Mouse (Mus musculus) spleen, postnatal 14 days (tissue): ENCODE results near the gene Inha.
A peak's percentile ranks its signal among the peaks of the same experiment; 100 is the strongest.

Source experiments
- DNase-seq, 2 experiments: peaks; one replicate each; pipeline ENCODE4 v3.0.0; 2021 to 2022; ENCODE audit warnings: low spot score in 2 of 2

Inha gene

DNA sequence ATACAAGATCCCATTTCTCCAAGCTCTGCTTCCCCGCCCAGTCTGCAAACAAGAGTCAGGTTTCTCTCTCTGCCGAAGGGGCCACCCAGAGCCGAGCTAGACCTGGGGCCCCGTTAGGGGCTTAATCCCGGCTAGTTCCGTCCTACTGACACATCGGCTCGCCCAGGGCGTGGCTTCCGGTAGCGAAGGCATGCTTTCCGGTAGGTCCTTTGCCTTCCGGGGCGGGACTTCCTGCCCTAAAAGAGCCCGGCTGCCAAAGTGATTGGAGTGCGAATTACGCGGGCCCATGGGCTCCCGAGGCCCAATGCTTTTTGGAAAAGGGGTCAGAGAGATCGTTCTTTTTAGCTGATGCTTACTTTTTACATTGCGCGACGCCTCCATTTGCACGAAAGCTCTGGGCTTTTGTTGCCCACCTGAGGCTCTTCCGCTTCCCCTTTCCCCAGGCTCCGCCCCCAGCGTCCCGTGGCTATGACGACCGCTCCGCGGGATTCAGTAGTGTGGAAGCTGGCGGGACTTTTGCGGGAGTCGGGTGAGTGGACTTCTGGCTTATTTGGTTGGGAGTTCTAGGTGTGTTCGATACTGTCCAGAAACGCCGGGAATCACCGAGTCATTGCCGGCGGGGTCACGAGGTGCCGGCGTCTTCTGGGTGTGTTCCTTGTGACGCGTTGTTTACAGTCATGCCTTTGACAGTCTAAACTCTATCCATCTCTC lies 14.6 kb downstream of the Inha start, which contains the start of gene Stk11ip:
Gene Stk11ip, plus strand, starts transcription at position 209 of the 711 bp plus-strand sequence.
- DNase-seq, result peak; percentile 73 to 84

DNA sequence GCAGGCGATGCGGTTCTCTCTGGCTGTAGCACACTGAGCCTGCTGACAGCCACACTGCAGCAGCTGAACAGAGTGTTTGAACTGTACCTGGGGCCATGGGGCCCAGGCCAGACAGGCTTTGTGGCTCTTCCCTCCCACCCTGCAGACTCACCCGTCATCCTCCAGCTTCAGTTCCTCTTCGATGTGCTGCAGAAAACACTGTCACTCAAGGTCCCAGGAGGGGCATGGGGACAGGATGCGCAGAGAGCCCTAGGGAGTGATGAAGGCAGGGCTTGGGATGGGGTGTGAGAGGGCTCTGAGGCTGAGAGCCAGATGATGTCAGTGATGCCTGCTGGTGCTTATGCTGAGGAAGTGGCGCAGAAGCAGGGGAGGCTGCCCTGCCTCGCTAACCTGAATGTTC lies 17.8 kb downstream of the Inha start:
- DNase-seq, result peak in 1 of 2 experiments; percentile 42

DNA sequence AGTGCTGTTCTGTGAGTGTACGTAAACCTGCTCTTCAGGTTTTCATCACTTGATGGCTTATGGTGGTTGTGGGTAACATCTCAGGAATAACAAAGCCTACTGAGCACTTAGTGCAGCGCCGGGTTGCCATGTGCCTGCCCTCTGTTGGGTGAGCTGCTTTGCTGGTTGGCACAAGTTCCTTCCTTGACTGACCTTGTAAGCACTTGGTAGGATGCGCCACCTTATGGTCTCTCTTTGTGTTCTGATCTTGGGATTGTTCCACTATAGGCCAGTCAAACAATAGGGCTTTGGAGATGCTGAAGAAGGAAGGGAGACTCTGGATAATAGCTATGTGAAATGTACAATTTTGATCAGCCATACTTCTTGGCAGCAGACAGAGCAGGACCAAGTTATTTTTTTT lies 23.7 kb downstream of the Inha start:
- DNase-seq, result no peak

DNA sequence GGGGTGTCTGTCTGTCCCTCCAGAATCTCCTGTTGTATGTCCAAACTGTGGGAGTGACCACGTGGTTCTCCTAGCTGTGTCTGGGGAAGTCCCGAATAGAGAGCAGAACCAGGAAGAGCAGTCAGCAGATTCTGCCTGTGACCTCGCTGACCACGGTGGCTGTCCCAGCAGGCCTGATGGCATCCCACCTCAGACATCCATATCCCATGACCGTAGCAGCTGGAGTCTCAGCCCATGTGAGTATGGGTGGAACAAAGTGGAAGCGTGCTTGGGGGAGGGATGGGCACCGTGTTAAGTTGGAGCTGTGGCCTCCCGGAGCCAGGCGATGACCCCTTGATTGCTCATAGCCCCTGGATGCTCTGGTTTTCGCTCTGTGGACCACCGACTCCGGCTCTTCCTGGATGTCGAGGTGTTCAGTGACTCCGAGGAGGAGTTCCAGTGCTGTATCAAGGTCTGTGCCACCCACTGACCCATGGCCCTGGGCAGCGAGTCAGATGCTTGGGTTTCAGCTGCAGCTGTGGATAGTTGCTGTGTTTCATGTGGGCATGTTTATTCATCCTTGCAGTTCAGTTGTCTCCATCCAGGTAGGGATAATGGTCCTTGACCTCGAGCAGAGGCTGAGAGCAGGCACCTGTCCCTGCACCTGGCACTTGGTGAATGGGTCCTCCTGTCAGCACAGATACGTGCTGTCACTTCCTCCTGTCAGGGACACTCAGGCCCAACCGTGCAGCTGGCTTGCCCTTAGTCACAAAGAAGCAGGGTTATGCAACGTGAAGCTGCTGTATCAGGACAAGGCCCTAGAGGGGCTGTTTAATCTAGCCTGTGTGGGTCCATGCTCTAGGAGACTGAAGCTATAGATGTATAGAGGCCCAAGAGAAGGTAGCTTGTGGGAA lies 25.6 kb downstream of the Inha start:
- no peak for DNase-seq

DNA sequence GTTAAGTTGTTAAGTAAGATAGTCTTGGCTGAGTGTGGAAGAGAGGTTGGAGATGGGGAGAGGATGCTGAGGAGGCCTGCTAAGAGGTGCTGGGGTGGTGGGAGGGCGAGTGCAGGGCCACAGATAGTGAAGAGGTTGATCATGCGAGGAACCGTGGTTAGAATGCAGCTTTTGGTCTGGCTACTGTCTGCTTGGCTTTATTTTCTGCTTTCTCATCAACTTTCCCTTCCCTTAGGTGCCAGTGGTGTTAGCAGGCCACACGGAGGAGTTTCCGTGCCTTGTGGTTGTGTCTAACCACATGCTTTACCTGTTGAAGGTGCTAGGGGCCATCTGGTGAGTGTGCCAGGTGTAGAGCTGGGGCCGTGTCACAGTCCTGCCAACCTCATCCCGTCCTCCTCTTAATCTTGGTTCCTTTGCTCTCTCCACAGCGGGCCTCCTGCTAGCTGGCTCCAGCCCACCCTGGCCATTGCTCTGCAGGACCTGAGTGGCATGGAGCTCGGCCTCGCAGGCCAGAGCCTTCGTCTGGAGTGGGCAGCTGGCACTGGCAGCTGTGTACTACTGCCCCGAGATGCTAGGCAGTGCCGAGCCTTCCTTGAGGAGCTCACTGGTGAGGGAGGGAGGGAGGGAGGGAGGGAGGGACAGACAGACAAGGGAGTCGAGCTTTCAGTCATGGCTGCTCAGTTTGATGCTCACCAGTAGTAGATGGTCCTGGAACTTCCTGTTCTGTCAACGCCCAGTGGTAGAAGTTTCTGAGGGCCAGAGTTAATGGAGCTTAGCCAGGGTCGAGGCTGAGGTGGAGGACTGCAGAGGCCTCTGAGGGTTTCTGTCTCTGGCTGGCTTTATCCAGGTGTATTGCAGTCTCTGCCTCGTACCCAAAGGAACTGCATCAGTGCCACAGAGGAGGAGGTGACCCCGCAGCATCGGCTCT lies 26.7 kb downstream of the Inha start:
- no peak for DNase-seq

DNA sequence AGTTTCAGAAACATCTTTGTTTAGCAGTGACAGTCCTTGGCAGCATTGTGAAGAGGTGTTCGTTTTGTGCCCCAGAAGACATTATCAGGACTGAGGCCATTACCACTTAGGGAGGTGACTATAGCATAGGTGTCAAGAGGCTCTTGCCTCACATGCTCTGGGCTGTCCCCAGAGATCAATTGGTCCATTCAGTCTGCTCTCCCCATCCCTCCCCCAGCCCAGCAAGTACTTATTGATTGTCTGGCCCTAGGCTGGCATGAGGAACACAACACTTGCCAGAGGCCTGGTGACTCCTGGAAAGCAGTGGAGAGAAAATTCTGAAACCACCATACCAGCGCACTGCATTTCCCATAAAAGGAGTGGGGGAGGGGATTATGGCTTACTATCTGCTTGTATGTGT lies 30.7 kb downstream of the Inha start:
- DNase-seq, result no peak

DNA sequence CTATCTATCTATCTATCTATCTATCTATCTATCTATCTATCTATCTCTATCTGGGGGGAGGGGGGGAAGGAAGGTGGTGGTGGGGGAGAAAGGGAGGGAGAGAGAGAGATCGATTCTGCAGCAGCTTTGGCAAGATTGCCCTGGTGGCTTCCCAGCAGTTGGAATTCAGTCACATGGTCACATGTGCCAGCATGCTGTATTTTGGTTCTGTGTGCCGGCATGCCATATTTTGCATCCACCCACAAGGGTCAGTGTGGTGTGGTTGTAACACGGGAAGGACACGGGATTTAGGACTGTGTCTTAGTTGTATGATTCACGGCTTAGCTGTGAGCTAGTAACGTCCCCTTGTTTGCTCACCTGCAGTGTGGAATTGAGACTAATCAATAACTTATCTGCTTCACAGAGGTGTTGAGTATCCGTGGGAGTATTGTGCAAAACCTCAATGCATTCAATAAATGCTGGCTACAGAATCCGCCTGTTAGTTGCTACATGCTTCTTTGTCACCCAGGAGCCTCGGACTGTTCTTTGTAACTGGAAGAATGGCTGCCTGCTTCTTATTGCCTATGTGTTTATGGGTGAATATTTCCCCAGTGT lies 31.8 kb downstream of the Inha start:
- DNase-seq, result no peak

DNA sequence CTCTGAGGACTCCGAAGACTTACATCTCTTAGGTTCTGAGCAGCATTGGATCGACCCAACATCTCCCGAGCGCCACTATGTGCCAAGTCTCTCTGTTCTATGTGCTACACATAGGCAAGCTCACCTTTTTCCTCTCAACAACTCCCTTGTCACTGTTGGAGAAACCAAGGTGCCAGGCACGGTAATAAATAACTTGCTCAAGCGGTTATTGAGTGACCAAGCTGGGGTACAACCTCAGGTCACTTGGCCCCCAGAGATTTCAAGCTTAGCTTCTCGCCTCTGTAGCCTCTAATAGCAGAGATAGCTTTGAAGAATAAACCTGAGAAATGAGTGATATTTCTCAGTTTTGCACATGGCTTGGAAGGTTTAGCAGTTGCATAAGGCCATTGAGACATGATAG lies 34.6 kb downstream of the Inha start:
- DNase-seq, result no peak

DNA sequence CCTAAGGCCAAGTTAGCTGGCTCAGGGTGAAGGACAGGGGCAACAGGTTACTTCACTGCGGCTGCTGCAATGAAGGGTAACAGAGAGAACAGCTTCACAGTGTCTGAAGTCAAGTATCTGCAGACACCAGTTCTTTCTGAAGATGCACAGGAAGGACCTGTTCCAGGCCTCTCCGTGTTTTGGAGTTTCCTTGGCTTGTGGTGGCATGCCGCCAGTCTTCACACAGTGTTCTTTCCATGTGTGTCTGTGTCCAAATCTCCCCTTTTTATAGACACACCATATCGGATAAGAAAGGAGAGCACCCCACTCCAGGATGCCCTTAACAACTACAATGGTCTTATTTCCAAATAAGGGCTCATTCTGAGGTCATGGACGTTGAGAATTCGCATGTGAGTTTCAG lies 37.5 kb downstream of the Inha start:
- no peak for DNase-seq

DNA sequence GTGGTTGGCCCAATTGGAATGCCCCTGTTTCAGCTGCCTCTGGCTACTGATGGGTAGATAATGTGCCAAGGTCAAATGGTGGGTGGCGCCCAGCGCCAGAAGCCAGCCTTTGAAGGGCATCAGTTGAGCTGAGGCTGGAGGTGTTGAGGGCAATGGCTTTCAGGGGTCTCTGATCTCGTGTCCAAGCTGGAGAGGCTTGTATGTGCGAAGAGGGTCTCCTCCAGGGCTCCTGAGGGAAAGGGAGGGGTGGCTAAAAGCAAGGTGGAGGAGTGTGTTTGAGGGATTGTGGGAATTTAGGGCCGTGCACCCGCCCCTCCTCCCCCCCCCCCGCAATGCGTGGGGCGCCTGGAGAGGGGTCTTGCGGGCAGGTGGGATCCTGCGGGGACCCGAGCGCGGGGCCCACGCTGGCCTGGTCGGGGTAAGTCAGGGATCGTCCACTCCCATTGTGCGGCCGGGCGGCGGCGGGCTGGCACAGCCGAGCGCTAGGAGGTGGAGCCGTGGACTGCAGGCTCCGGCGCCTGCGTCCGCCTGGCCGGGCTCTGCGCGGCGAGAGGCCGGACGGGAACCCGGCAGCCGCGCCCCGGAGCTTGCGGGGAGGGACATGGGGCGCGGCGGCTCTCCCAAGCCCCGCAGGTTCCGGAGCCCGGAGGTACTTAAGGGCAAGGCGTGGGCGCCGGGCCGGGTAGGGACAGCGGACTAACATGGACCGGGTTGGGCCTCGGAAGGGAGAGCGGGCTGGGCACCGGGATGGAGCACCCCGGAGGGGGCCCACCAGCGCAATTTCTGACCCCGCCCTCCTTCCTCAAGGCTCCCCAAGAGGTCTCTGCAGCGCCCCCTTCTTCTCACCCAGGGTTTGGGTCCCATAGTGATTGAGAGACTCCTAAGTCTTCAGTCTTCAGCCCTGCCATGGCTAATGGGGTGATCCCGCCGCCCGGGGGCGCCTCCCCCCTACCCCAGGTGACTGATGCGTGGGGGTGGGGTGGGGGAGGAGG lies 39.4 kb downstream of the Inha start, which contains the start of gene Slc4a3:
Gene Slc4a3, plus strand, starts transcription at position 302 of the 992 bp plus-strand sequence.
- no peak for DNase-seq

DNA sequence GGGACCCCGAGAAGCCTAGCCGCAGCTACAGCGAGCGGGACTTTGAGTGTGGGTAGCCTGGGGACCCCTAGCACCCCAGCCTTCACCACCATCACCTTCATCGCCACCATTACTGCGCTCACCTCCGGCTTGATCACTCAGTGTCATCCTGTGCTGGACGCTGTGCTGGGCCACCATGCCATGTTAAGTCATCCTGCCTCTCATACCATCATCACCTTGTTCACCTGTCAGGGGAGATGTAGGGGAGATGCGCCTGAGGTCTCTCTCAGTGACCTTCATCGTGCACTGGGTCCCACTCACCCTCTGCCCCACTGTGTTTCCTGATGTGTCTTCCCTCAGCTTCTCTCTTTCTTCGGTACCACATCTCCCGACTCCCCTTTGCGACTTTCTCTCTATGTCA lies 40.5 kb downstream of the Inha start:
- no peak for DNase-seq

DNA sequence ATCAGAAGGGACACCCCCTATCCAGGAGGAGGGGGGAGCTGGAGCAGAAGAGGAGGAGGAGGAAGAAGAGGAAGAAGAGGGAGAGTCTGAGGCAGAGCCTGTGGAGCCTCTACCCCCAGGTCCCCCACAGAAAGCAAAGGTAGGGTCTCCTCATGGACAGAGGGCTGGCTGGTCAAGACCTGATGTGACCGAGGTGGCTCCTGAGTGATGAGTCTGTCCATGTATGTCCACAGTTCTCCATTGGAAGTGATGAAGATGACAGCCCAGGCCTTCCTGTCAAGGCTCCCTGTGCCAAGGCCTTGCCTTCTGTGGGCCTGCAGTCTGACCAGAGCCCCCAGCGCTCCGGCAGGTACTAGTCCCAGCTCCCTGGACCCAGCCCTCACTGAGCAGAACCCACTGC lies 41.2 kb downstream of the Inha start:
- no peak for DNase-seq

DNA sequence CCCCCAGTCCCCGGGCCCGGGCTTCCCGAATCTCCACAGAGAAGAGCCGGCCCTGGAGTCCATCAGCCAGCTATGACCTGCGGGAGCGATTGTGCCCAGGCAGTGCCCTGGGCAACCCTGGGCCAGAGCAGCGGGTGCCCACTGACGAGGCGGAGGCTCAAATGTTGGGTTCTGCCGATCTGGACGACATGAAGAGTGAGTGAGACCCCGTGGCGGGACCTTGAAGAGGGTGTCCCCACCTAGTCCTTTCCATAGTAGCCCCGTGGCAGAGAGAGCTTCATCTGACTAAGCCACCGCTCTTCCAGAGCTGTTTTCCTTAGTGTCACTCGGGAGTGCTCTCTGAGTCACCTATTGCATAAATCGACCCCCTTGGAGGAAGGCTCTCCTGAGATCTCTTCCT lies 42.0 kb downstream of the Inha start:
- DNase-seq, result no peak

DNA sequence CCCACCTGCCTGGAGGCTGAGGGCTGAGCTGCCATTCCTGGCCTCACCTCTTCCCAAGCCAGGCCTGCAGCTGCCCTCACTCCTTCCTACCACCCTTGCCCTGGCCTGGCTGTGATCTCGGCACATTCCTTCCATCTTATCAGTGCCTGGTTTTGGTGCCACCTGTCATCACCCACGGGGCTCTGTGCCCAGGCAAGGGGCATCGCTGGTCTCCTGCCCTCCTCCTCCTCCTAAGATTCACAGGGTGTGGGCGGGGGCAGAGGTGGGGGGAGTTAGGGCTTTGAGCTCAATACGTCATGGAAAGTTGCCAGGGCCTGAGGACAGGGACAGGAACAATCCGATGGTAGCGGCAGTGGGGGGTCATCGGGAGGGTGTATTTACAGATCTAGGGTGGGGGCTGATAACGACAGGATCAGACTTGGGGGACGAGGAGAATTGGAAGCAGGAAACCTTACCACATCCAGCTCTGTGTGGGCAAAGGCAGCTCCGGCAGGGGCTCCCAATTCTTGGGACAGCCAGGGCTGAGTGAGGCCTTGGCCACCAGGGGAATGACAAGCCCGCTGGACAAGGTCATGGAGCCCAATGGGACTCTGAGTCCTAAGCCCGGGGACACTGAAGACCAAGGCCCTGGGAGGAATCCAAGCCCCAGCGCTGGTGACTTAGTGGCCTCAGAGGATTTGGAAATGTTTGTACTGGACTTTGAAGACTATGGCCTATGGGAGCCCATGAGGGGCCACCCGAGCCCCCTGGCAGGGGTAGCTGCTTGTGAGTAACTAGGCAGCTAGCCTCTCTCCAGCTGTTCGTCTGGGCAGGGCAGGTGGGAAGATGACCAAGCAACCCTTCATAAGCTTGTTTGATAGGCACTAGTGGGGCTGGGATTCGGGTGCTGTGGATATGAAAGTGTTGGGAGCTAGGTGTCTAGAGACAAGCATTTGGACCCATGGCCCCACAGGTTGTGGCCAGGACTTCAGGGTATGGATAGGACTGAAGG lies 42.7 kb downstream of the Inha start:
- DNase-seq, result no peak

DNA sequence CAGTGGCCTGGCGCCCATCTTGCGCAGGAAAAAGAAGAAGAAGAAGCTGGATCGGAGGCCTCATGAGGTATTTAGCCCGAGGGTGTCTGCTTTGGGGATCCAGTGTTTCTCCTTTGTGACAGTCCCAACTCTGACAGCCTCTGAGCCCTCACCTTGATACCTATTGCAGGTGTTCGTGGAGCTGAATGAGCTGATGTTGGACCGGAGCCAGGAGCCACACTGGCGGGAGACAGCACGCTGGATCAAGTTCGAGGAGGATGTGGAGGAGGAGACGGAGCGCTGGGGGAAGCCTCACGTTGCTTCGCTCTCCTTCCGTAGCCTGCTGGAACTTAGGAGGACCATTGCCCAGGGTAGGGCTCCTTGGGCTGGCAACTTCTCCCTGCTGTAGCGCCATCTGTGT lies 43.7 kb downstream of the Inha start:
- DNase-seq, result no peak

DNA sequence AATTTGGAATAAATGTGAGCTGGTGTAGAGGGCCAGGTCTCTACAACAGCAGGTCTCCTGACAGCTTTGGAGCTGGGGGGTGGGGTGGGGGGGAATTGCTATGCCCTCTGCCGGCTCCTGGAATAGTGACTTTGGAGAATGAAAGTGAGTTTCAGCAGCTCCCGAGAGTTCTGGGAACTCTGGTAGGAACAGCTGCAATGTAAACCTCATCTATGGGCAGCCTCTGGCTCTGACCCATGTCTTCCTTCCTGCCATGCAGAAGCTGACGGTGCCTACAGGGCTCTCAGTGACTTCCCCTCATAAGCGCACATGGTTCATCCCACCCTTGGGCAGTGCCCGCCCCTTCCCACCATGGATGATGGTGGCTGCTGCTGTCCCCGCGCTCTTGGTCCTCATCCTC lies 48.8 kb downstream of the Inha start:
- no peak for DNase-seq

DNA sequence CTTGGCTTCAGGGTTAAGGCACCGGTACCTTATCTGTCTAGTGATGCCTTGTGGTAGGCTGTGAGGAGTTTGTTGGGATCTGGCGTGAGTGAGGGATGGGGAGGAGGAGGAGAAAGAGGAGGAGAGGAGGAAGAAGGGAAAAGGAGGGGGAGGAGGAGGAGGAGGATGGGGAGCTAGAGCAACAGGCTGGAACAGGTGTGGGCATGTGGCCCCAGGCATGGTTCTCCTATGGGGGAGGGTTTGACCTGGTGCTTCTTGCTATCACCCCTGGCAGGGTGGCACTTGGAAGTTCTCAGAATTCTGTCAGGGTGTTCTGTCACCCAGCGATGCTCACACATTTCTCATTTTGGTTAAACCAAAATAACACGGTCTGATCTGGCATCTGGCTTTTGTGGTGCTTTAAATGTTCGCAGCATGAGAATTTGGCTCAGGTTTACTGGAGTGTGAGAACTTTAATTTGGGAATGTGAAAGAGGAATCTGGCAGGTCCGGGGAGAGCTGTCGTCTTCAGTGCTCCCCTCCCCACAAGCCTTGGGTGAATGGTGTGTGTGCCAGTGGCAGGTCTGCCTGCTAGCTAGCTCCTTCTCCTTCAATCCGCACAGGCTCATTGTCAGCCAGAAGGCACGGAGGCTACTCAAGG lies 49.4 kb downstream of the Inha start:
- DNase-seq, result no peak

DNA sequence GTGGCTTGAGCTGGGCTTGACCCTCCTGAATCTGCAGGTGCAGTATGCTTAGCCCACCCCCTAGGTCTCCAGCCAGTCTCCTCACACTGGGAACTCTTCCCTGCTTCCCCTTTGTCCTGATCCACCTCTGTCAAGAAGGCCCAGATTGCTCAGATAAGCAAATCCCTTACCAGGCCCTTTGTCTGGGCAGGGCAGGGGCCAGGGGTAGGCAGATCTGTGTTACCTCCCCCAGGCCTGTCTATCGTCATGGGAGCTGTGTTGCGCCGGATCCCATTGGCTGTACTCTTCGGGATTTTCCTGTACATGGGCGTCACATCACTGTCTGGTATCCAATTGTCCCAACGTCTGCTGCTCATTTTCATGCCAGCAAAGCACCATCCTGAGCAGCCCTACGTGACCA lies 50.2 kb downstream of the Inha start:
- DNase-seq, result no peak
